Mouse (Mus musculus) G1E-ER4 (cell line): ENCODE data around the gene Gm45521. TPM values are rescaled to one million over a fixed set of nuclear protein-coding genes. Genes with fewer than 3 reads are reported as not detected.

ENCODE experiments used
- GATA1 ChIP-seq: IDR thresholded peaks from one replicate; pipeline ENCODE4 v1.8.0; 2012; ENCODE audit warnings: low read length, inconsistent platforms
- polyA plus RNA-seq: library from polyadenylated mRNA; stranded (reverse); fragments of >175 nt; gene quantifications from 2 replicates; pipeline ENCODE4 v1.2.3, GENCODE M21; 2012

Gene Gm45521
- polyA plus RNA-seq, 1 experiment: not detected

- TF ChIP-seq GATA1: no peak
Observed at GRCm38 (mm10) chr14:8003727-8004670, 46.9 kb downstream of the Gm45521 start.

- TF ChIP-seq GATA1: no peak
Observed at GRCm38 (mm10) chr14:8007084-8007483, 50.0 kb downstream of the Gm45521 start.

GRCm38 (mm10) chr14:8007486-8007885 lies 50.4 kb downstream of the Gm45521 start:
- TF ChIP-seq GATA1: no peak

GRCm38 (mm10) chr14:8007923-8008322 lies 50.8 kb downstream of the Gm45521 start:
- TF ChIP-seq GATA1: no peak

Other genes with a start within 250 kb of the Gm45521 start
- not detected in 2 replicates for gene Gm26661, start 165.7 kb upstream of the Gm45521 start, polyA plus RNA-seq
- 5.9 and 8.2 TPM in 2 replicates for gene Flnb, start 139.3 kb upstream of the Gm45521 start, polyA plus RNA-seq
- gene Dnase1l3, start 37.3 kb downstream of the Gm45521 start, polyA plus RNA-seq: not detected in 2 replicates
- not detected in 2 replicates for gene Abhd6, start 45.6 kb downstream of the Gm45521 start, polyA plus RNA-seq
- 3.7 and 6.3 TPM in 2 replicates for gene Rpp14, start 123.1 kb downstream of the Gm45521 start, polyA plus RNA-seq
- gene Pxk, start 140.9 kb downstream of the Gm45521 start, polyA plus RNA-seq: 2.6 and 3.4 TPM in 2 replicates
- 75.9 and 139 TPM in 2 replicates for gene Pdhb, start 215.7 kb downstream of the Gm45521 start, polyA plus RNA-seq